Mouse (Mus musculus) hindbrain, postnatal 0 days (tissue): ENCODE measurements around the gene Kif24. TPM values are rescaled to one million over a fixed set of nuclear protein-coding genes. Genes with fewer than 3 reads are reported as not detected.

Experiments used
- ATAC-seq: fragments of 200-750 bp; cut with Nextera tagmentation; 2 replicates; pipeline ENCODE4 v1.8.0; 2017; ENCODE audit warnings: mild to moderate bottlenecking, moderate TSS enrichment, moderate library complexity
- DNase-seq: peaks from one replicate; pipeline ENCODE4 v3.0.0-alpha.2; 2015; ENCODE audit warnings: low spot score
- H3K27ac ChIP-seq: fragments of 300-500 bp; sonication (generic); 2 replicates; pipeline ENCODE4 v1.5.1; 2014; ENCODE audit warnings: mild to moderate bottlenecking
- H3K27me3 ChIP-seq: fragments of 300-500 bp; sonication (generic); 2 replicates; pipeline ENCODE4 v1.6.1; 2014; ENCODE audit warnings: low read length, mixed read lengths; ENCODE audit not compliant: insufficient read depth
- H3K36me3 ChIP-seq: fragments of 300-500 bp; sonication (generic); 2 replicates; pipeline ENCODE4 v1.6.1; 2014; ENCODE audit warnings: low read length, mixed read lengths; ENCODE audit not compliant: insufficient read depth
- H3K4me1 ChIP-seq: fragments of 300-500 bp; sonication (generic); 2 replicates; pipeline ENCODE4 v1.6.1; 2014; ENCODE audit warnings: antibody characterized with exemption, low read length, mixed read lengths; ENCODE audit not compliant: insufficient read depth
- H3K4me2 ChIP-seq: fragments of 300-500 bp; sonication (generic); 2 replicates; pipeline ENCODE4 v1.6.1; 2014; ENCODE audit warnings: low read depth, mild to moderate bottlenecking, low read length, moderate library complexity, mixed read lengths
- H3K4me3 ChIP-seq: fragments of 300-500 bp; sonication (generic); 2 replicates; pipeline ENCODE4 v1.5.1; 2014; ENCODE audit warnings: low read length
- H3K9ac ChIP-seq: fragments of 300-500 bp; sonication (generic); replicated peaks from 2 replicates; pipeline ENCODE4 v1.6.1; 2014; ENCODE audit warnings: mild to moderate bottlenecking, low read length, moderate library complexity, mixed read lengths
- H3K9me3 ChIP-seq: fragments of 300-500 bp; sonication (generic); 2 replicates; pipeline ENCODE4 v1.6.1; 2016; ENCODE audit warnings: low read length, mixed read lengths
- CTCF ChIP-seq: IDR thresholded peaks from 2 replicates; pipeline ENCODE4 v1.5.1; 2016; ENCODE audit warnings: antibody characterized with exemption, control low read depth, low read depth
- WGBS: fragments of 180-500 bp; shearing (Covaris S2); extraction: QIAGEN DNeasy Blood & Tissue Kit; methylation state at CpG from one replicate; pipeline ENCODE4 v1.1.7; 2014; 5-methylcytosine and 5-hydroxymethylcytosine counted together
- polyA plus RNA-seq: library from polyadenylated mRNA; unstranded; fragments of >200 nt; fragmentation: Nextera tagmentation; extraction: Ambion mirVana; gene quantifications from 2 replicates; pipeline ENCODE4 v1.2.1, GENCODE M21; 2015
- total RNA-seq: library from RNA; depleted of rRNA; stranded (reverse); fragments of >200 nt; gene quantifications from 2 replicates; pipeline ENCODE4 v1.2.3, GENCODE M21; 2014; rRNA removed

Gene Kif24
- 4.2 and 4.8 TPM in 2 replicates for total RNA-seq
- 2.3 and 2.7 TPM in 2 replicates for polyA plus RNA-seq

DNA sequence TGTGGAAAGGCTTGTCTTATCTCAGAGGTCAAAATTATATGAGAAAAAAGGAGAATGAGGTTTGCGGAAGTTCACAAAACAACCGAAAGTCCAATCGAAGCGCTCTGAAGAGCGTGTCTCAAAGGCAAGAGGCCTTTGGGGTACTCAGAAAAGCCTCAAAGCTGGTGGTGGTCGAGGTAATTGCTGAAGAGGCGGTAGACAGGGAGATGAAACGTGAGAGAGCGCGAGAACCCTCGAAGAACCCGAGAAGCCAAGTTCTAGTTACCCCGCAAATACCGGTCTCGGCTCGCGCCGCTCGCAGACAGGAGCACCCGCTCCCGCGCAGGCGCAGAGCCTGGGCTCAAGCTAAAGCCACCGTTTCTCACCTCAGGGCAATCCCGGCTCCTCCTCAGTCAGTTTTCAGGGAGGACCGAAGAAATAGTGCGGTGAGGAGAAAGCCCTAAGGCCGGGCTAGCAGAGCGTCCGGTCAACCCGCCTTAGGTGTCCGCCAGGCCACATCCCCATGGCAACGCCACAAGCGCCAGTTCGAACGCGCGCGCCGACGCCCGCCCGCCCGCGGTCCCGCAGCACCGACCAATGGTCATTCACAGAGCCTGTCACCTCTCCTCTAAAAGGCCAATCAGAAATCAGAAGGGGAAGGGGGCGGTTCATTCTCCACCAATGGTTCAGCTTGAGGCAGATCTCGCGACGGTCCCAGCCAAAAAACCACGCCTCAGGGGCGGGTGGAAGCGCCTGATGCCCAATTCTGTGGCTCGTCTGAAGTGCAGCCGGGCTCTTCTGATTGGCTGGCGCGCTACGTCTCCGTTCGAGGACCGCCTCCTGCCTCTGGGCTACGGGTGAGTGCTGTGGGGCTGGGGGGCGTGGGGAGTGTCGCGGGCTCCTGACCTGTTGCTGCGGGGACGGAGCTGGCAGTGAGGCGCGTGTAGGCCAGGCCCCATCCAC lies at the start of gene Kif24, which contains the start of gene Nudt2:
Gene Kif24 (minus strand): TSS at position 543 of the 942 bp plus-strand sequence.
Gene Nudt2 (plus strand): TSS at position 807 of the 942 bp plus-strand sequence.
- WGBS = under 1% methylated on average over 70 of the region's 70 CpGs
- DNase-seq (peak; percentile 100), ATAC-seq (peak; percentile 99)
- H3K27me3 ChIP-seq = no peaks in the 10 kb centered on the region
- H3K4me3 ChIP-seq = peak within 1 kb of the TSS; percentile 74
- H3K9ac ChIP-seq = peak within 1 kb of the TSS; percentile 52
- no peaks in the 10 kb centered on the region for H3K9me3 ChIP-seq
- peak within 1 kb of the TSS; percentile 73 for H3K4me2 ChIP-seq
- no peak for TF ChIP-seq CTCF
- no peaks in the 10 kb centered on the region for H3K36me3 ChIP-seq
- no peaks in the 10 kb centered on the region for H3K4me1 ChIP-seq
- peak within 1 kb of the TSS; percentile 66; the same call in 1 of the 2 replicates for H3K27ac ChIP-seq

DNA sequence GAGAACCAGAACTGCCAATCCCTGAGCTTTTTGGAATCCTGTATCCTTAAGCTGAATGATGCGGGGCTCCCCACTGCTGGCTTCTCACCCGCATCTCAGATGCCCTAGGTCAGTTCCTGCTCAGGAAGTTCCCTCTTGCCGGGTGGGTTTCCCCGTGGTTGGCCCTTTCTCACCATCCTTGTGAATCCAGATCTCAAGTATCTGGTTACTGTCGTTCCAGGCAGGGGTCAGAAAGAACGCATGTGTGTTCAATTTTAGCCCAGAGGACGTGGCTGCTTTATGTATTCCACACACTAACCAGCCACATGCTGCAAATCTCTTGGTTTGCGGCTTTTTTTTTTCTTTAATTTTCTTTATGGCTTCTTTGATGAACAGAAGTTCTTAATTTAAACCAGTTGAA lies 49.0 kb upstream of the Kif24 start:
- H3K36me3 ChIP-seq = no peaks in the 10 kb centered on the region
- no peaks in the 10 kb centered on the region for H3K9me3 ChIP-seq
- peak overlapping the region; percentile 33 for H3K4me2 ChIP-seq
- H3K4me3 ChIP-seq = no peak overlapping the region
- 0 out of 2 replicates have a peak overlapping the region, but pooled peaks have one; percentile 9 for H3K9ac ChIP-seq
- no peaks in the 10 kb centered on the region for H3K27me3 ChIP-seq
- peaks cover 6% of the 10 kb centered on the region; the same call in 1 of the 2 replicates for H3K4me1 ChIP-seq
- TF ChIP-seq CTCF = no peak
- ATAC-seq = peak; percentile 41; the same call in 1 of the 2 replicates
- H3K27ac ChIP-seq = peak overlapping the region; percentile 58; the same call in 1 of the 2 replicates
- 16% methylated on average over 8 of the region's 8 CpGs for WGBS
- peak; percentile 37 for DNase-seq

DNA sequence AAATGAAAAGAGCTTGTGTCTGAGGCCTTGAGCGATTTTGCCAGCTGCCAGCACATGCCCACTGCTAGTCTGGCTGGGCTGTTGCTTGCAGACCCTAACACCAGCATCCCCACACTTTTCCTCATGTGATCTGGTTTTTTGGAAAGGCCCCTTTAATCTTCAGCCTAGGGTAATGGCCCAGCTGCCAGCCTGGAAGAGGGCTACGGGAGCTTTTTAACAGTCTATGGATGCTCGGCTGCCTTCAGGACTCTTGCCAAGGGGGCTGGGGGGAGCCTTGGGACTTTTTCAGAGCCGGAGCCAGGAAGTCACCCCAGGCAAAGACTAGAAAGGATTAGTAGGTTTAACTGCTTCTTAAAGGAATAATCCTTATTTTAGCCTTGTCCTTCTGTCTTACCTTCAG lies 48.6 kb upstream of the Kif24 start:
- WGBS = 15% methylated on average over 4 of the region's 4 CpGs
- H3K4me2 ChIP-seq = peak overlapping the region; percentile 33
- no peaks in the 10 kb centered on the region for H3K9me3 ChIP-seq
- H3K4me3 ChIP-seq = no peak overlapping the region
- no peaks in the 10 kb centered on the region for H3K36me3 ChIP-seq
- DNase-seq (peak; percentile 78), ATAC-seq (peak; percentile 73)
- H3K4me1 ChIP-seq = peaks cover 6% of the 10 kb centered on the region; the same call in 1 of the 2 replicates
- no peak for TF ChIP-seq CTCF
- H3K27me3 ChIP-seq = no peaks in the 10 kb centered on the region
- 0 out of 2 replicates have a peak overlapping the region, but pooled peaks have one; percentile 9 for H3K9ac ChIP-seq
- peak overlapping the region; percentile 58 for H3K27ac ChIP-seq

DNA sequence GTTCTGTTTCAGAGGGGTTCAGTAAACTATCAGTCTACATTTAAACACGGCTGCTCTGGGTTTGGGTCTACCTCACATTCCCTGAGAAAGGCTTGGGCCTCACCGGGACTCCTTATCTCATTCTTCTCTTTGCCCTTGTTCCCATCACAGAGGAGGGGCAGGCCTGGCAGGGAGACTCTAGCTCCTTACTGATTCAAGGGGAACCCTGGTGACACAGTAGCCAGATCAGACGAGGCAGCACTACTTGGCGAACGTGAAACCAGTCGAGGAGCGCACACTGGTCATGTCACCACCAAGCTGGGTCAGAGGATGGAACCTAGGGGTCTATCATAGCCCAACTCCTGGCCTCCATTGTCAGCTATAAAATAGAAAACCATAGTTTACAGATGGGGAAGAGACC lies 43.3 kb upstream of the Kif24 start:
- no peak for TF ChIP-seq CTCF
- no peak overlapping the region for H3K4me3 ChIP-seq
- no peak overlapping the region for H3K9ac ChIP-seq
- no peaks in the 10 kb centered on the region for H3K36me3 ChIP-seq
- WGBS = 43% methylated on average over 7 of the region's 7 CpGs
- H3K4me2 ChIP-seq = peak overlapping the region; percentile 90; the same call in 1 of the 2 replicates
- peaks cover 14% of the 10 kb centered on the region; the same call in 1 of the 2 replicates for H3K4me1 ChIP-seq
- no peaks in the 10 kb centered on the region for H3K9me3 ChIP-seq
- H3K27ac ChIP-seq = no peak overlapping the region
- no peak for DNase-seq
- H3K27me3 ChIP-seq = no peaks in the 10 kb centered on the region
- ATAC-seq = no peak

DNA sequence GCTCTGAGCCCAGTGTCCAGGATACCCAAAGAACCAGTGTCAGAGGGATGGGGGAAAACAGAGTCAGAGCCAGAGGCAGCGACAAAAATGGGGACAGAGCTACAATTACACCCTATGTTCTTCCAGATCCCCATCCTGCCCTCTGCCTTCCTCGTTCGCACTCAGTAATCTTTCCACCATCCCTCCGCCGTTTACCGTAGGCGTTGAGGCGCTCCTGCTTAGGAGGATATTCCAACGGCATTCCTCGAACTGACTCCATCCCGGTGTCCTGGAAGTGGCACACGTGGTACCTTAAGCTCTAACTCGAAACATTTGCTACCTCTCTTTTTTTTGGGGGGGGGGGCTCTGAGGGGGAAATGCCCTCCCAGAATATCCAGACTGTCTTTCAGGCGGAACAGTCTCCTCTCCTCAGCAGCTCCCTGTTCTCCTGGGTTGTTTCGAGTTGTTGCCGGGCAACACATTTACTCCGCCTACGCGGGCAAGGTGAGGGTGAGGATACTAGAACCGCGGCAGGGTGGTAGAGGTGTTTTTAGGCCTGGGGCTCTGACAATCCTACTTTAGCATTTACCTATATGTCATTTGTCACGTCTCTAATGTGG lies 42.7 kb upstream of the Kif24 start:
- Histone ChIP-seq H3K9me3 (no peaks in the 10 kb centered on the region), H3K27ac (peak overlapping the region; percentile 70; the same call in 1 of the 2 replicates), H3K4me1 (peaks cover 14% of the 10 kb centered on the region; the same call in 1 of the 2 replicates), H3K27me3 (no peaks in the 10 kb centered on the region), H3K9ac (peak overlapping the region; percentile 62), H3K36me3 (no peaks in the 10 kb centered on the region), H3K4me2 (peak overlapping the region; percentile 90), H3K4me3 (peak overlapping the region; percentile 46)
- WGBS = 4% methylated on average over 22 of the region's 22 CpGs
- peak; percentile 58 for DNase-seq
- TF ChIP-seq CTCF = no peak; the same call in 1 of the 2 replicates
- ATAC-seq = no peak; the same call in 1 of the 2 replicates

DNA sequence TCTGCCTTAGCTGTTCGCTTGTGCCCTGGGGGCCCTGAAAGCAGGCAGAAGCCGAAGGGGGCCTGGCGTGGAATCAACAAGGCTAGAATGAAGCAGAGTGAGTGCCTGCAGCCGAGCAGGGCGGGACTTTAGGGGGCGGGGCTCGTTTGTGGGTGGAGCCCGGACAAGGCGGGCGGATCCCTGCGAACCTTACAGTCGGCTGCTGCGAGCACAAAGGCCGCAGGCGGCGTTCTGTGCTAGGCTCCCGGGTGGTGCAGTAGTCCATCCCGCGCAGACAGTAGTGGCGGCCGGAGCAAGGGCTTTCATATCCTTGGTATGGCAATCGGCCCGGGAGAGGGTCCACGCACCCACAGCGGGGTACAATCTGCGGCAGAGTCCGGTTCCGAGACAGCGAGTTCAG lies 42.2 kb upstream of the Kif24 start:
- DNase-seq = peak; percentile 88
- Histone ChIP-seq H3K27ac (peak overlapping the region; percentile 70), H3K4me2 (peak overlapping the region; percentile 90), H3K4me3 (peak overlapping the region; percentile 46), H3K9me3 (no peaks in the 10 kb centered on the region), H3K4me1 (peaks cover 17% of the 10 kb centered on the region; the same call in 1 of the 2 replicates), H3K9ac (peak overlapping the region; percentile 62), H3K36me3 (no peaks in the 10 kb centered on the region), H3K27me3 (no peaks in the 10 kb centered on the region)
- ATAC-seq = peak; percentile 77
- TF ChIP-seq CTCF = peak; percentile 35; the same call in 1 of the 2 replicates
- WGBS = under 1% methylated on average over 29 of the region's 29 CpGs
